Mouse (Mus musculus) heart, postnatal 36 days (tissue): Measurements from ENCODE around the gene Mob3a. TPM values are rescaled to one million over a fixed set of nuclear protein-coding genes. Genes with fewer than 3 reads are reported as not detected.
A peak's percentile ranks its signal among the peaks of the same experiment; 100 is the strongest.

Source experiments
- DNase-seq, 2 experiments: peaks; one replicate each; pipeline ENCODE4 v3.0.0; 2021 to 2022
- intact Hi-C: fragments of 180-260 bp; cut with DNase I; formaldehyde crosslinking; loops from one replicate; pipeline ENCODE4 v1.15.1; 2025
- total RNA-seq, 2 experiments: library from RNA; stranded (reverse); gene quantifications; 2 replicates each; pipeline ENCODE4 v1.2.3; 2021

The Mob3a gene
- total RNA-seq, 2 experiments from 2014 or later, result 5.3 to 6.7 TPM

DNA sequence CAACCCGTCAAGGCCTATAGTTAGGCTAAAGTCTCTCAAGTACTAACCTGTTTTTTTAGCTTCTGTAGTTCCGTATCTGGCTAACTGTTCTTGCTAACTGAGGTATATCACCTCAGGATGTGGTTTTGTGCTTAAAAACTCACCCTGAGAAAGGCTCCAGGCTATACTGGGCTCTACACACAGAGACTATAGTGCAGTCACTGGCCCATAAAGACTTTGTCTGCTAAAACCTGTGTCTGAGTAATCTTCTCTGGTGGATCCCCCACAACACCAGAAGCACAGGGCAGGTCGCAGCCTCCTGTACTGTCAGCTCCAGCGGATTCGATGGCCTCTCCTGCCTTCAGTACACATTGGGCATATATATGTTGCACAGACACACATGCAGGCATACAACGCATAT, 19.8 kb downstream of the Mob3a start:
- no peak for DNase-seq
- intact Hi-C loops, result no loop called here

GRCm38 (mm10) chr10:80680260-80680696, 21.5 kb downstream of the Mob3a start:
- DNase-seq, result no peak
- intact Hi-C loops, result loop anchor here (2.0 kb wide), 1 partner anchor 21 kb away; the partner anchor contains the start of gene Mob3a

DNA sequence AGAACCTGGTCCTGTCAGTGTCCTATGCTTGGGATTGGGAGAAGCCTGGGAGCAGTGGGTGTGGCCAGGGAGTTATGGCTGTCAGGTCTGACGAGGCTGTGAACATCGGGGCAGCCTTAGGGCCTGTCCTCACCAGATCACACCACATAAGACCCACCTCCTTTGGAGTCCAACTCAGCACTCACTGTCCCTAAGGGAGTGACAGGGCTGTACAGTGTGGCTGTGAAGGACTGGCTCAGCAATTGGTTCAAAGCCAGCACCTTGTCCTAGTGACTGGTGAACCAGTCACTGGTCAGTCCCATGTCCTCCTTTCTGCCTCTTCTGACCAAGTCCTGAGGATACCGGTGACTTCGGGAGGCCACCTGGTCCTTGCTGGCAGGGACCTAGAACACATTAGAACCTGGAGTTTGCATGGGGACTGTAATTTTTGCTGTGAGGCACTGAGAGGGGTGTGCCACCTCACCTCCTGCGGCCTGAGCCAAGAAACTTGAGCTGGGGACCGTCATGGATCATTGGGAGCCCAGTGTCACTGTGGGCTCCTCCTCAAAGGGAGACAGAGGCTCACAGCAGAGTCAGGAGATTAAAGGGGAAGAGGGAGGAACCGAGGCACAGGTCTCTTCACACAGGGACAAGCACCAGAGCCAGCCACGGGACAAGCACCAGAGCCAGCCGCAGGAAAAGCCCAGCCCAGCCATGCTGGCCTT, 22.1 kb downstream of the Mob3a start:
- intact Hi-C loops, result loop anchor here (2.0 kb wide), 2 partner anchors 15 to 21 kb away; partner anchors contain the start of gene Mob3a
- no peak for DNase-seq

- no peak for DNase-seq
- intact Hi-C loops, result loop anchor here (2.0 kb wide), 1 partner anchor 14 kb away; no protein-coding TSS in a partner anchor
Observed at GRCm38 (mm10) chr10:80678601-80679377, 23.0 kb downstream of the Mob3a start.

DNA sequence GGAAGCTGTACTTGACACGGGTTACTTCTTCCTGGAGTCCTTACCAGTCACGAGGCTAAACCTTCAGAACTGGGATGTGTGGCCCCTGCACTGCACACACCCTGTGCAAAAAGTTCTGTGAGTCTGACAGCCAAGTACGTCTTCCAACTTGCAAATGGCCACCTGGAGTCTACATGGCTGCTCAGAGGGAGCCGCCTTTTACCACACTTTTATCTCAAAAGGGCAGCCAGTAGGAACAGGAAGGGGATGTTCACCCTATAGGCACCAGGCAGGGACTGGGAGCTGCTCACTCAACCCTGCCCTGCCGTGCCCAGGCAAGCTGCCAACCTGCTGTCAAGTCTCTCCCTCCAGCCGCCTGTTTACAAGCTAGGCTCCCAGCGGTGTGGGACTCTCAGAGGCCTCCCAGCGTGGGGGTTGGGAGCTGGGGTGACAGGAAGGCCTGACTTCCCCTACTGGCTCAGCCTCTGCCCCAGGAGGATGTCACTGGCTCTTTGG, 23.8 kb downstream of the Mob3a start, which contains the start of gene Mknk2:
Mknk2 (minus strand) TSS at position 171 of the 495 bp plus-strand sequence.
- intact Hi-C loops, result loop anchor here (2.0 kb wide), 1 partner anchor 13 kb away; no protein-coding TSS in a partner anchor
- DNase-seq, result peak; percentile 92

DNA sequence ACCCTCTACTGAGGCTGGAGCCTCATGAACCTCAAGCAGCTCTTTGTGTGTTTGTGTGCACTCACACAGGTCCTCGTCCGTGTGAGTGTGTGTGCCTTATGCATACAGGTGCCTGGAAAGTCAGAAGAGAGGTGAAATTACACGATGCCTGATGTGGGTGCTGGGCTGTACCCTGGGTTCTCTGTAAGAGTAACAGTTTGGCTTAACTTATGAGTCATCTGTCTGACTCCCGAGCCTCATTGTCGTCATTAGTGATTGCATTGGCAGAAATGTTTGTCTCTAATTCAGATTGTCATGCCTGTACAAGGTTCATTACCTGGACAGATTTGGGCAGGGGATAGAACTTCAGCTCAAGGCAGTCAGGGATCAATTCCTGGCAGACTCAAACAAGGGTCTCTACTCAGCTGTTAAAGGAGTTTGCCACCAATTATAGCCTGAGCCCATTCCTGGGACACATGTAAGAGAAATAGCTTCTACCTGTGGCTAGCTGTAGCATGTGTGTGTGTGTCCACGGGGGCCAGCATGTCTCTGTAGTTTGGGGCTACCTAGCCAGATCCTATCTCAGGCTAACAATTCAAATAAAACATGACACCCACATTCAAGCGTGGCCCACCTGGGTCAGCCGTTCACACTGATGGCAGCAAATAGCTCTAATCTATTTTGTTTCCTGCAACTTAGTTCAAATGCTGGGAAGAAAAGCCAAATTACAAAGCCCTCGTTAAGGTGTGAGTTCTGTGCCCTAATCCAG, 24.5 kb downstream of the Mob3a start:
- intact Hi-C loops, result no loop called here
- no peak for DNase-seq

DNA sequence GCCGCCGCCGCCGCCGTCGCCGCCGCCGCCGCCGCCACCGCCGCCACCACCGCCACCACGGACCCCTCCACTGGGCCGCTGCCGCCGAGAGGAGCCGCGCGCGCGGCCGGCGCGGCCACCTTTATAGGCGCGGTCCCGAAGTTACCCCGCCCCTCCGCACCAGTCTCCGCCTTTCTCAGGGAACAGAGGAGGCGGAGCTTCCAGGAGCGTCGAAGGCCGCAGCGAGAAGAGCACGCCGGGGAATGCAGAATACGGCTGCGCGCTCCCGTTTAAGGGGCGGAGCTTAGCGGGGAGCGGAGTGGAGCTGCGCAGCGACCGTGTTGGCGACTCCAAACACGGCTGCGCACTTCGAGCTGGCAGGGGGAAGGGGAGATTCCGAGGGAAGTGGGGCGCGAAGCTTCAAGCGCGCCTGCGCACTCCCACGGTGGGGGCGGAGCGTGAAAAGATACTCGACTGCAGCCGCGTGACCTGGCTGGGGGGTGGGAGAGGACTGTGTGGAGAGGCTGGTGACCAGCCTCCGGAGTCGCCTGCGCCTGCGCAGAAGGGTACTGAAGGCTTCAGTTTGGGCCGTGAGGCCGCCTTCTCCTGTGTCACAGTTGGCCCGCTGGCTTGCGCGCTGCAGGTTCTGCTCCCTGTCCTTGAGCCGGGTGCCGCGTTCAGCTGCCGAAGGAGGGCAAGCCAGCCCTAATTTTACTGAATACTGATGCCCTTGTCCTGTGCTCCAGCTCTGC, 25.4 kb downstream of the Mob3a start:
- intact Hi-C loops, result no loop called here
- peak; percentile 99 for DNase-seq

- intact Hi-C loops, result no loop called here
- no peak for DNase-seq
Observed at GRCm38 (mm10) chr10:80675405-80676197, 26.2 kb downstream of the Mob3a start.

- intact Hi-C loops, result loop anchor here (1.0 kb wide), 1 partner anchor 10 kb away; no protein-coding TSS in a partner anchor
- DNase-seq, result no peak
Observed at GRCm38 (mm10) chr10:80674851-80675404, 26.8 kb downstream of the Mob3a start.

DNA sequence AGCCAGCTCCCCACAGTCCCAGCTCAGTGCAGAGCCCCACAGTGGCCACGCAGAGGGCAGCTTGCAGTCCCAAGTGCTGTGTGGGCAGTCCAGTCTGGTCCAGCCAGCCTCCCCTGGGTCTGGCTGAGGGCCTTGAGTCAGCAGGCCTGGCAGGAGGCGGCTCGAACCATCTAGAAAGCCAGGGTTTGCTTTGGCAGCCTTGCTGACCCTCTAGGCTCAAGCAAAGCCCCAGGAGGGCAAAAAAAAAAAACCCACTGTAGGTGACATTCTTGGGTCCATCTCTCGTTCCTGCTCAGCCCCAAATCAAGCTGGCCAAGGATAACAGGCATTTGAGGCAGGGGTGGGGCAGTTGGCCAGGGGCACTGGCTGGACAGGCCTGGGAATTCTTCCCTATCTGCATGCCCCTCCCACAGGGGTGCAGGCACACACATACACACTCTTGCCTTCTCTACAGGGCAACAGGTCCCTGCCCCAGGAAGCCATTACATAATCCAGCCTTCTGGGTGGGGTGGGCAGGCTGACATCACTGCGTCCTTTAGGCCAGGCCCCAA, 27.5 kb downstream of the Mob3a start:
- intact Hi-C loops, result loop anchor here (1.0 kb wide), 1 partner anchor 9 kb away; no protein-coding TSS in a partner anchor

GRCm38 (mm10) chr10:80673690-80674089, 28.1 kb downstream of the Mob3a start:
- DNase-seq, result no peak
- intact Hi-C loops, result loop anchor here (1.0 kb wide), 1 partner anchor 8 kb away; no protein-coding TSS in a partner anchor

More for the DNA sequence above, 27.5 kb downstream of the Mob3a start:
- peak; percentile 69 to 75 for DNase-seq

DNA sequence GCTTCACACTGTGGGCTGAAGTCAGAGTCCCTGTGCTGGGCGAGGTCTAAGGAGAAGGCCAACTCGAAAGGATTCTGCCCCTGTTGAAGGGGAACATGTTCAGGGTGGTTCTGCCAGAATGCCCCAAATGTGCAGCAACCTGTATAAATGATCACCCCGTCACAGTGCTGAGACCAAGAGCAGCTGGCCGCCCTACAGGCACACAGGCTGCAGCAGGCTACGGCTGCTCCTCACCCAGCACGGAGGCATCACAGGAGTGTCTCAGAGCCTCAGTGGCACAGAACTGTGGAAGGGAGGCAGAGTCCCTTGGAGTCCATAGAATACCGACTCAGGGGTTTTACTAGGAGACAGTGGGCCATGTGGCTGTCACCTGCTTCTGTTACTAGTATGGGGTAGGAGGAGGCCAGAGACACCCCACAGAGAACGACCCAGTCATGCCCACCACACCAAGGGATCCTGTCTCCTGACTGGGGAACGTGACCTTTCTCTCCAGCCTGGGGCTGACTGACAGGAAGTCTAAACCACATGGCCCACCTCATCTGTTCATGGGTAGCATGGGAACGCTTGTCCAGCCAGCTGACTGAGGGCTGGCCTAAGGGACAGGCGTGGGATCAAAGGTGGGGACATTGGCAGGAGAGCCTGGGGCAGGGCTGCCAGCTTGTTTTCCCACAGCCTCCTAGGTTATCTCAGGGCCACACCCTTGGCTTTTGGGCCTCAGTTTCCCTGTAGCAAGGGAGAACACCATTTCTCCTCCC, 29.7 kb downstream of the Mob3a start:
- DNase-seq, result no peak
- intact Hi-C loops, result no loop called here

DNA sequence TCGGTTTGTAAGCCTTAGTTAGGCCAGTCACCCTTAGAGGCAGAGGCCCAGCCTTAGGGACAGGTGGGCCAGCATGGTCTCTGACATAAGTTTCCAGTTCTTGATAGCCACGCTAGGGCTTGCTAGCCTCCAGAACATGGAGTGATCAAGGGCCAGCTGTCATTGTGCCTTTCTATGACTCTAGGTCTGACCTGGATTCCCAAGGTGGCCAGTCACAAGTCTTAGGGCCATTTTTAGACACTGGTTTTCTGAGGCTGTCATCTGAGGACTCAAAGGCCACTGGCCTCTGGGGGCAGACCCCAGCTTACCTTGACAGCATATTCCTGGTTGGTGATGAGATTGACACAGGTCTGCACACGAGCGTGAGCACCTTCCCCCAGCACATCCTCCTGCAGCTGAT, 30.5 kb downstream of the Mob3a start:
- intact Hi-C loops, result no loop called here
- no peak for DNase-seq

DNA sequence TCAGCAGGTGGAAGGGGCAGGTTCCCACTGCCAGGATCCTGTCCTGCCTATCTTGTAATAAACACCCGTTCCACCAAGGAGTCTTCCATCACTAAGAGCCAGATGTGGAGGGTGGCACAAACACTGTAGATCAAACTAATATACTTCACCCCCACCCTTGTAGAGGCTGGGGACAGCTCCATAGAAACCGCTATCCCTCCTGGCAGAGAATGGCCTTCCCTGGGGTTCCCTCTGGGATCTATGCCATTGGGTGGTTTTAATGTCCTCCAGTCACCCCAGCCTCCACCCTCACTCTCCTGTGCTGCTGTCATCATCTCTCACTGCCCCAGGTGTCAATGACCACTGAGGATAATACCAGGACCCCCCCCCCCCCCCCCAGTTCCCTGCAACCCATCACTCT, 31.2 kb downstream of the Mob3a start:
- DNase-seq, result no peak
- intact Hi-C loops, result no loop called here

DNA sequence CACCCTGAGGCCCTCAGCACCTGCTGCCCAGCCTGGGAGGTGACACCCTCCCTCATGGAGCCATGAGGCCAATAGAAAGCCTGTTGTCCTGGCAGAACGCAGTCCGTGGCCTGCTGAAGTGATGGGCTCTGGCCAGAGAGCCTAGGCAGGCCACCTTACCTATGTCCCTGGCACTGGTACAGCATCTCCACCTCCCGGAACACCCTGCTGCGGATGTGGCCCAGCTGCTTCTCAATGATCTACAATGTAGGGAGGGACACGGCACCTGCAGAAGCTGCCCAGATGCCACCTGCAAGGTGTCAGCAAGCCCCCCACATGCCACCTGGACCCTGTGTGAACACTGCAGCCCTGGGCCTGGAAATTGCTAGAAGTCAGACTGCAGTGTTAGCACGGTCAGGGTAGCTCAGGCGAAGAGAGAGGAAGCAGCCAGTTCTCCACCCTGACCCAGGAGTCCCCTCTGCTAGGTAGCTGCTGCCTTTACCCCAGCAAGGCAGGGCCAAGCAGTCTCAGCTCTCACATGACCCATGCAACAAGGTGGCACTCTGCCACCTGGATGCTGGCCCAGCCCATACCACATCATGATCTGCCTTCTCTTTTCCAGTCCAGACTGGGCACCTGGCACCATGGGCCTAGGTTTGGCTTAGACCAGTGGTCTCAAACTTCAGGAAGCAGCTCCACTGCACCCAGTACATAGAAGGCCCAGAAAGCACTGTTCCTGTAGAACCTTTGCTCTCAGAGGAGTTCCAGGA, 31.9 kb downstream of the Mob3a start:
- intact Hi-C loops, result no loop called here
- peak; percentile 70 to 76 for DNase-seq

- intact Hi-C loops, result no loop called here
- DNase-seq, result no peak
Observed at GRCm38 (mm10) chr10:80669018-80669417, 32.8 kb downstream of the Mob3a start.

- intact Hi-C loops, result no loop called here
- DNase-seq, result no peak
Observed at GRCm38 (mm10) chr10:80668614-80669013, 33.2 kb downstream of the Mob3a start.
